Mouse (Mus musculus): ENCODE data around the gene Gm38392. TPM values are rescaled to one million over a fixed set of nuclear protein-coding genes. Genes with fewer than 3 reads are reported as not detected.

The Gm38392 gene
- polyA plus RNA-seq, 1 experiment from 2014 or later = 0.26 TPM

DNA sequence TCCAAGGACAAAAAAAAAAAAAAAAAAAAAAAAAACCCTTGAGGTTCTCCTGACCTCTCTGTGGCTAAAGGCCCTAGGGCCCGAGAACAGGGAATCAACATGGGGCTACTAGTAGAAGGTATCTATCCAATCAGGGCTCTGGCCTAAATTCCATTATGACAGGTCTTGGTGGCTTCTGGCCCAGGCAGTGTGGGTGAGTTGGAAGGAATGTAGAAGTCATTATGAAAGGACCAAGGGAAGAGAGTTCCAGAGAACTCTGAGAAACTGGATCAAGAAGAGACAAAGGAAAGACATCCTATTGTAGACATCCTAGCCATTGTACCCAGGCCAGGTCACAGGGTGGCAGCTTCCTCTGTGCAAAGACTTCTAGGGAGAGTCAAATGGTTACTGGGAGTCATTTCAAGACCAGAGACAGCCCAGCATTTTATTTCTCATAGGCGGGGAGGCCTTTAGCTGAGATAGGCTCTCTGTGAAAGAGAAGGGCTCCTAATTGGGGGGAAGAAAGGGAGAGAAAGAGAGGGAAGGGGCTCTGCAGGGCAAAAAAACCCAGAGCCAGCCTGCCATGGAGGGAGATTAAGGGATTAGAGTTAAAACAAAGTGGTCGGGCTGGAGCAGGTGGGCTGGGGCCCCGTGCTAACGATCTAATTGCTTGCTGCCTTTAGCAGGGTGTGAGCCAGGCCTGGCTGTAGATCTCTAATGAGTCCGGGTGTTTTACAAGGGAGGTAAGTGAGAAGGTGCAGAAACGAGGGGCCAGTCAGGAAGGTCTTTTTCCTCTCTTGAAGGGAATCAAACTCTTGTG is 54.0 kb downstream of the Gm38392 start:
- no peak overlapping the region for H3K9ac ChIP-seq (replicated peaks)
- no peak overlapping the region for H3K4me2 ChIP-seq
- WGBS = 17% methylated on average over 7 of the region's 7 CpGs
- peak overlapping the region; percentile 98 for H3K27ac ChIP-seq (replicated peaks)
- peaks cover 17% of the 10 kb centered on the region for H3K36me3 ChIP-seq
- H3K27me3 ChIP-seq (replicated peaks) = no peaks in the 10 kb centered on the region
- ATAC-seq (ENCODE audit: low FRiP score) = no peak
- H3K4me3 ChIP-seq (replicated peaks) = no peak overlapping the region
- H3K9me3 ChIP-seq (replicated peaks) = no peaks in the 10 kb centered on the region
- H3K4me1 ChIP-seq = peaks cover 77% of the 10 kb centered on the region

GRCm38 (mm10) chr3:88232301-88232702 is 54.7 kb downstream of the Gm38392 start:
- no peak overlapping the region for H3K4me2 ChIP-seq
- no peak overlapping the region for H3K4me3 ChIP-seq (replicated peaks)
- H3K9me3 ChIP-seq (replicated peaks) = no peaks in the 10 kb centered on the region
- peak overlapping the region; percentile 98 for H3K27ac ChIP-seq (replicated peaks)
- H3K27me3 ChIP-seq (replicated peaks) = no peaks in the 10 kb centered on the region
- peaks cover 21% of the 10 kb centered on the region for H3K36me3 ChIP-seq
- ATAC-seq (ENCODE audit: low FRiP score) = peak; percentile 68
- 16% methylated on average over 7 of the region's 7 CpGs for WGBS
- no peak overlapping the region for H3K9ac ChIP-seq (replicated peaks)
- H3K4me1 ChIP-seq = peaks cover 73% of the 10 kb centered on the region

DNA sequence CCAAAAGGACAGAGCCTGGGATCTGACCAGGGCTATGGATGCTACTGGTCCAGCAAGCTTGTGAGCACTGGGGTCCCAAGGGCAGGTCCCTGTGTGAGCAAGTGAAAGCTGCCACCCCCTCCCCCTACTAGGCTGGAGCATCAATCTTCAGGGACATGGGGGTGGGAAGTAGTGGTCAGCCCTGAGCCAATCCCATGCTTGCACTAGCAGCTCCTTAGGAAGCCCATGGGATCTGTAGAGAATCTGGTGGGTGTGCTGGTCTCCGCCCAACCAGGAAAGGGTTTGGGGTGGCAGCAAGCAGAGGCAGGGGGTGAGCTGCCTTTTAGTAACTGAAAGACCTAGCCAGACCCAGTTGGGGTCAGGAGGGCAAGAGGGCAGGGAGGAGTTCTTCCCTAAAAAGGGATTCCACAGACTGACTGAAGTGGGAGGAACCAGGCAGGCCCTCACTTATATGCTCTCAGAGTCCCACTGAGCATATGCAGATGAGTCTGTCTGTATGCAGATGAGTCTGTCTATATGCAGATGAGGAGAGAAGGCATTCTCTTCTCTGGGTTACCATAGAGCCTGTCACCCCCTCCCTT is 55.9 kb downstream of the Gm38392 start:
- peak; percentile 77 for ATAC-seq (ENCODE audit: low FRiP score)
- Histone ChIP-seq H3K9me3 (replicated peaks) (no peaks in the 10 kb centered on the region), H3K4me1 (peaks cover 69% of the 10 kb centered on the region), H3K36me3 (peaks cover 22% of the 10 kb centered on the region), H3K27me3 (replicated peaks) (no peaks in the 10 kb centered on the region), H3K4me2 (no peak overlapping the region), H3K4me3 (replicated peaks) (no peak overlapping the region), H3K27ac (replicated peaks) (peak overlapping the region; percentile 98), H3K9ac (replicated peaks) (no peak overlapping the region)
- WGBS = 40% methylated on average over 1 of the region's 1 CpGs

DNA sequence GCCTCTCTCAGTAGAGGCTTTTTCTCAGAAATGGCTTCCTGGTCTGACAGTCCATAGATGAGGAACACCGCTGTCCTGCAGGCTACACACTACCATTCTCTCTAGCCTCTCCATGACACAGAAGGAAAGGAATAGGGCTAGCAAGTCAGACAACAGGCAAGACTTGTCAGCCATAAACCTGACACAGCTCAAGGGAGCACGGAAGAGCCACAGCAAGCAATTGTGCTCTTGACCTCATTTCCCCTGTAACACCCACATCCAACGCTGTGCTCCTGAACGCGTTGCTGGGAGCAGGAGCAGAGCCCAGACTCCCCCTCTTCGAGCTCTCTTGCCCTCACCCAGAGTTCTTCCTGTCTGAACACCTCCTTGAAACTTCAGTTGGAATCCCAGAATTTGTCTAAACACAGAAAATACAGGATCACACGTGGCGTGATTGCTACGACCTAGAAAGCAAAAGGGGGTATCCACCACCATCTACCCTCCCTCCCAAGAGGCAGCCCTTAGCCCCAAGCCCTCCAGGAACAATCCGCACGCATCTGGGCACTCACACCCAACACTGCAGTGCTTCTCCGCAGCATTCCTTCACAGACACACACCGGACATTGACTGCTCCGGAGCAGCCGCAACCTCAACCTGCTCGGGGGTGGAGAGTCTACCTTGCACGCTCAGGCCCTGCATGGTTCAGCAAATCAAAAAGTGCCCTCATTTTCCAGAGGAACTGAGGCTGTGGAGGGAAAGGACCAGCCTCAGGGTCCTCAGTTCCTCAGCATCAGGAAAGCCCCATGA is 56.6 kb downstream of the Gm38392 start:
- Histone ChIP-seq H3K9ac (replicated peaks) (no peak overlapping the region), H3K27me3 (replicated peaks) (no peaks in the 10 kb centered on the region), H3K4me3 (replicated peaks) (no peak overlapping the region), H3K4me2 (no peak overlapping the region), H3K9me3 (replicated peaks) (no peaks in the 10 kb centered on the region), H3K4me1 (peaks cover 71% of the 10 kb centered on the region), H3K36me3 (peaks cover 29% of the 10 kb centered on the region), H3K27ac (replicated peaks) (peak overlapping the region; percentile 98)
- 15% methylated on average over 17 of the region's 17 CpGs for WGBS
- peak; percentile 2; the same call in 1 of the 2 replicates for ATAC-seq (ENCODE audit: low FRiP score)

DNA sequence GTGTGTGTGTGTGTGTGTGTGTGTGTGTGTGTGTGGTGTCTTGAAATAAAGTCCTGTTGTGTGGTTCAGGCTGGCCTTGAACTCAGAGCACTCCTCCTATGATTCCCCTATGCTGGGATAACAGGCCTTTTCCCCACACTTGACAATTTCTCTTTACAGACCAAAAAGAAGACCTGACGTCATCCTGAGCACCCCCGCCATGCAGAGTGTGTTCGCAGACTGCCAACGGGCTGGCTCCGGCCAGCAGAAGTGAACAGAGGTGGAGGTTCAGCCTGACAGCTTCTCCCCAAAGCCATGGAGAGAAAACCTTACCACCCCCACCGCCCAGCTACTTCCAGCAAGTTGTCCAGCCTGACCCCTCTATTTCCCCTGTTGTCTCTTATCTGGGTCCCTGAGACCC is 57.5 kb downstream of the Gm38392 start:
- no peak overlapping the region for H3K4me3 ChIP-seq (replicated peaks)
- no peaks in the 10 kb centered on the region for H3K27me3 ChIP-seq (replicated peaks)
- H3K4me2 ChIP-seq = no peak overlapping the region
- H3K9me3 ChIP-seq (replicated peaks) = no peaks in the 10 kb centered on the region
- H3K9ac ChIP-seq (replicated peaks) = 0 out of 2 replicates have a peak overlapping the region, but pooled peaks have one; percentile 17
- H3K4me1 ChIP-seq = peaks cover 81% of the 10 kb centered on the region
- 43% methylated on average over 6 of the region's 6 CpGs for WGBS
- H3K27ac ChIP-seq (replicated peaks) = peak overlapping the region; percentile 98
- no peak for ATAC-seq (ENCODE audit: low FRiP score)
- peaks cover 39% of the 10 kb centered on the region for H3K36me3 ChIP-seq

- no peak overlapping the region; the same call in 1 of the 2 replicates for H3K9ac ChIP-seq (replicated peaks)
- peak overlapping the region; percentile 98 for H3K27ac ChIP-seq (replicated peaks)
- ATAC-seq (ENCODE audit: low FRiP score) = no peak
- H3K36me3 ChIP-seq = peaks cover 45% of the 10 kb centered on the region
- H3K4me3 ChIP-seq (replicated peaks) = no peak overlapping the region
- peak overlapping the region; percentile 3; the same call in 1 of the 2 replicates for H3K4me2 ChIP-seq
- 38% methylated on average over 4 of the region's 4 CpGs for WGBS
- no peaks in the 10 kb centered on the region for H3K27me3 ChIP-seq (replicated peaks)
- H3K9me3 ChIP-seq (replicated peaks) = no peaks in the 10 kb centered on the region
- H3K4me1 ChIP-seq = peaks cover 85% of the 10 kb centered on the region
Observed at GRCm38 (mm10) chr3:88228906-88229305, 58.1 kb downstream of the Gm38392 start.

DNA sequence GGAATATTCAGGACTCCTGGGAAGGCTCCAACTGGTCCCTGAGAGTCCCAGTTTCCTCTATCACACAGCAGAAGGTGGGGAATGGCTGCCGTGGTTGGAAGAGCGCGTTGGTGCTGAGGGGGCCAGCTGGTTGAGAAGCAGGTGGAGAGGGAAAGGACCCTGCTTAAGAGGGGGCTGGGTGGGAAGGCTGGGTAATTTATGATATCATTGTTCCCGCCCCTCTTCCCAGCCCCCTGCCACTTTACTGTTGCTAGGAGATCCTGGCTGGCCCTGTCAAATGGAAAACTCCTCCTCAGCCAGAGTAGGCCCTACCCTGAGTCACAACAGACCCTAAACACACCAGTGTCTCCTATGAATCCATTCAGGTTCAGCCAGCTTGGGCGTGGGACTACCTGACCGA is 59.0 kb downstream of the Gm38392 start:
- 6% methylated on average over 6 of the region's 6 CpGs for WGBS
- Histone ChIP-seq H3K9ac (replicated peaks) (no peak overlapping the region), H3K4me3 (replicated peaks) (no peak overlapping the region)

GRCm38 (mm10) chr3:88227260-88227659 is 59.8 kb downstream of the Gm38392 start:
- ATAC-seq (ENCODE audit: low FRiP score) = no peak
- Histone ChIP-seq H3K27me3 (replicated peaks) (no peaks in the 10 kb centered on the region), H3K4me1 (peaks cover 87% of the 10 kb centered on the region), H3K9ac (replicated peaks) (0 out of 2 replicates have a peak overlapping the region, but pooled peaks have one; percentile 2), H3K27ac (replicated peaks) (peak overlapping the region; percentile 98), H3K4me2 (no peak overlapping the region), H3K9me3 (replicated peaks) (no peaks in the 10 kb centered on the region), H3K4me3 (replicated peaks) (no peak overlapping the region), H3K36me3 (peaks cover 50% of the 10 kb centered on the region)
- whole genome bisulfite sequencing = 17% methylated on average over 4 of the region's 4 CpGs

More for the DNA sequence above, 59.0 kb downstream of the Gm38392 start:
- Histone ChIP-seq H3K27ac (replicated peaks) (peak overlapping the region; percentile 98), H3K27me3 (replicated peaks) (no peaks in the 10 kb centered on the region), H3K4me1 (peaks cover 84% of the 10 kb centered on the region), H3K9me3 (replicated peaks) (no peaks in the 10 kb centered on the region), H3K36me3 (peaks cover 50% of the 10 kb centered on the region), H3K4me2 (no peak overlapping the region)
- ATAC-seq (ENCODE audit: low FRiP score) = no peak

DNA sequence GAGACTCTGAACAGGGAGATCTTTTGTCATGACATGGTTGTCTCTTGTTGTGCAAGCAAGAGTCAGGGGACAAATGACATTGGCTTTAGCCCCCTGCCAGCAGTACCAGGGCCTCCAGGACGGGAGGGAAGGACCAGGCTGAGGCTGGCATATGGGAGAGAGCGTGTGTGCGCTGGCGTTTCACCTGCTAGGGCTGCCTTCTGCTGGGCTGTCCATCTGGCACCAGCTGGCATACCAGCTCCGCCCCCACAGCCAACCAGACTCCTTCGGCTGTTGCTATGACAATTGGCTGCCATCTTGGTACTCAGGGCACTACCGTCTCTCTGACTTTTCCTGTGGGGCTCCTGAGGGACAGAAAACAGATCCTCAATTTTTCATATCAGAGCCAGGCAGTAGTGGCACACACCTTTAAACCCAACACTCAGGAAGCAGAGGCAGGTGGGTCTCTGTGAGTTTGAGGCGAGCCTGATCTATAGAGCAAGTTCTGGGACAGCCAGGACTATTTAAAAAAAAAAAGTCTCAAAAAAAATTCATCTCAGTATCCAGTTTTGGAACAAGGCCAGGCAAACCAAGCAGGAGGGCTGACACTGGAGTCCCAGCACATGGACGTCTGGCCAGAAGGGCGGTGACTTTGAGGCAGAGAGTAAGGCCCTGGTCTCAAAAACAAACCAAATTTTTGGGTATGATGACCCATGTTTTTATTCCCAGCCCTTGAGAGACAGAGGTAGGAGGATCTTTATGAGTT is 60.7 kb downstream of the Gm38392 start:
- Histone ChIP-seq H3K27me3 (replicated peaks) (no peaks in the 10 kb centered on the region), H3K36me3 (peaks cover 50% of the 10 kb centered on the region), H3K9ac (replicated peaks) (no peak overlapping the region), H3K4me1 (peaks cover 88% of the 10 kb centered on the region), H3K27ac (replicated peaks) (peak overlapping the region; percentile 98), H3K9me3 (replicated peaks) (no peaks in the 10 kb centered on the region), H3K4me2 (no peak overlapping the region), H3K4me3 (replicated peaks) (no peak overlapping the region)
- WGBS = 40% methylated on average over 10 of the region's 10 CpGs
- ATAC-seq (ENCODE audit: low FRiP score) = no peak

GRCm38 (mm10) chr3:88224929-88225328 is 62.1 kb downstream of the Gm38392 start:
- H3K36me3 ChIP-seq = peaks cover 48% of the 10 kb centered on the region
- H3K9me3 ChIP-seq (replicated peaks) = no peaks in the 10 kb centered on the region
- no peaks in the 10 kb centered on the region for H3K27me3 ChIP-seq (replicated peaks)
- no peak overlapping the region for H3K4me2 ChIP-seq
- H3K9ac ChIP-seq (replicated peaks) = 0 out of 2 replicates have a peak overlapping the region, but pooled peaks have one; percentile 20
- peaks cover 88% of the 10 kb centered on the region for H3K4me1 ChIP-seq
- no peak overlapping the region for H3K4me3 ChIP-seq (replicated peaks)
- 50% methylated on average over 2 of the region's 2 CpGs for WGBS
- H3K27ac ChIP-seq (replicated peaks) = peak overlapping the region; percentile 98
- no peak for ATAC-seq (ENCODE audit: low FRiP score)

DNA sequence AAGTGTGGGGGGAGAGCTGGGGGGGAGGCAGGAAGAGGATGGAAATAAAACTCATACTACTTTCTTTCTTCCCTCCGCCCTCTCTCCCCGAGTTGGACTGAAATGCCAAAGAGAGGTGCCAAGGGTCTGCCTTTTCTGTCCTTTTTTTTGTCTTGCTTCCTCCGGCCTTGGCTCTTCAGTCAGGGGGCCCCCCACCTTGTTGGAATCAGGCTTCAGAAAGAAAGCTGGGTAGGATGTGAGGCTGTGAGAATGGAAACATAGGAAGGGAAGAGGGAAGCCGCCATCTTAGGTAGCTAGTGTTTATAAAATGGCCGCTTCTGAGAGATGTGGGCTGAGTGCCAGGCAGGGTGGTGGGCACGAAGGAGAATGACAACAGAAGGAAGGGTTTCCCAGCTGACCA is 64.6 kb downstream of the Gm38392 start:
- WGBS = 27% methylated on average over 6 of the region's 6 CpGs
- no peaks in the 10 kb centered on the region for H3K9me3 ChIP-seq (replicated peaks)
- no peak overlapping the region for H3K9ac ChIP-seq (replicated peaks)
- H3K4me3 ChIP-seq (replicated peaks) = no peak overlapping the region
- H3K27me3 ChIP-seq (replicated peaks) = no peaks in the 10 kb centered on the region; the same call in 1 of the 2 replicates
- peaks cover 34% of the 10 kb centered on the region for H3K36me3 ChIP-seq
- peak overlapping the region; percentile 62 for H3K4me2 ChIP-seq
- peaks cover 89% of the 10 kb centered on the region for H3K4me1 ChIP-seq
- ATAC-seq (ENCODE audit: low FRiP score) = peak; percentile 17
- H3K27ac ChIP-seq (replicated peaks) = peak overlapping the region; percentile 98
